ENCODE assay signal across 10 mouse cellular contexts in the genomic region with DNA sequence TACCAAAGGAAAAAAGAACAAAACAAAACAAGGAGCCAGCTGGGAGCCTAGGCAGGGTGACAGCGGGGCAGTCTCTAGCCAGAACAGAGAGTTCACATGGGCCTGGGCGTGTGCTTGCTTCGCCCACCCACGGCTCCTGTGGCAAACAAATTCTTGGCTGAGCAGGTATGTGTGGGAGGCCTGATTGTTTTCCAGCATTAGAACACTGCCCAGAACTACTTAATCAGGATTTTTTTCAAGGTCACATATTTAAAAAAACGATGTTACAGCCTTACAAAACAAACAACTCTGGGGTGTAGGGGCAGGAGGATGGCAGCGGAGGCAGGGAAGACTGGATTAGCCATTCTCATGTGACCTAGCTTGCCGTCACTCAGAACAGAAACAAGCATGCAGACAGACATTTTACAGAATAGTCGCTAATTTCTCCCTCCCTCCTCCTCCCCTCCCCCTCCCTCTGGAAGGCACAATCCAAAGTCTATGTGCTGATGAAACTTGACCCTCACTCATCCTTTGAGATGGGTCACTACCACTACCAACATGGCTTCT.
DNase-seq lines count a peak whose midpoint lies in the region; ATAC-seq lines count a peak whose summit lies in the region.
"Had no signal": no experiment of that assay in that cellular context is flagged by ENCODE, and none has a peak within 500 bp of the region (broad histone marks: within the 10 kb centered on the region; RNA-seq: fewer than 3 reads in every experiment).

No protein-coding gene starts in this region.

- H3K9me3 ChIP-seq in forebrain, embryonic 16.5 days (ENCODE audit: control insufficient read depth, low read length): no peaks in the 10 kb centered on the region
- H3K9me3 ChIP-seq: G1E had no signal

- no peak for ATAC-seq in forebrain, embryonic 16.5 days

- H3K4me2 ChIP-seq in forebrain, embryonic 16.5 days (ENCODE audit: low read length): no peak overlapping the region

- H3K4me1 ChIP-seq in forebrain, embryonic 16.5 days (replicated peaks; ENCODE audit: control insufficient read depth, insufficient read depth, low read length): no peaks in the 10 kb centered on the region

- H3K4me3 ChIP-seq in forebrain, embryonic 16.5 days (replicated peaks; ENCODE audit: low read length): no peak overlapping the region

- DNase-seq in kidney, adult 11 months: peak; percentile 65
- no peak for DNase-seq in kidney, postnatal 10 days
- DNase-seq in brain, adult 2 months (ENCODE audit: low read depth, low spot score): peak; percentile 83
- DNase-seq in heart, adult 9 months (ENCODE audit: low spot score in 2 of 2): peak; percentile 64 to 72
- DNase-seq in lung, postnatal 14 days: peak; percentile 38
- no peak for DNase-seq in B cell, adult 2 months
- no peak for DNase-seq in left cerebral cortex, adult 9 months (ENCODE audit: low spot score in 2 of 2)

- no peak overlapping the region for H3K9ac ChIP-seq in forebrain, embryonic 16.5 days (replicated peaks; ENCODE audit: low read depth, low read length)

- no peaks in the 10 kb centered on the region for H3K36me3 ChIP-seq in forebrain, embryonic 16.5 days (ENCODE audit: control insufficient read depth, insufficient read depth)
- H3K36me3 ChIP-seq: G1E had no signal

- 65% methylated on average over 8 of the region's 8 CpGs for WGBS in forebrain, embryonic 16.5 days

- H3K27ac ChIP-seq in forebrain, embryonic 16.5 days (ENCODE audit: low read length): no peak overlapping the region
- H3K27ac ChIP-seq: macrophage had no signal

- H3K27me3 ChIP-seq in forebrain, embryonic 16.5 days (replicated peaks; ENCODE audit: control insufficient read depth, insufficient read depth, low read length): no peaks in the 10 kb centered on the region

Comparison
In these comparisons a context has a peak if more than half of its experiments do, and no peak if none do; other contexts are left out.
1. DNase-seq: peak in kidney, adult 11 months (single experiment), brain, adult 2 months (single experiment), heart, adult 9 months (2 of 2) and lung, postnatal 14 days (single experiment); none in kidney, postnatal 10 days (single experiment), B cell, adult 2 months (0 of 2) and left cerebral cortex, adult 9 months (0 of 2).